Comparison of ENCODE assay signal across 15 mouse cellular contexts in genomic region chr6:85294004-85294379, GRCm38 (mm10). TPM values are rescaled to one million over a fixed set of nuclear protein-coding genes. Genes with fewer than 3 reads are reported as not detected.
A peak's percentile ranks its signal among the peaks of the same experiment; 100 is the strongest.
DNase-seq lines count a peak whose midpoint lies in the region; ATAC-seq lines count a peak whose summit lies in the region.
"Had no signal": no experiment of that assay in that cellular context is flagged by ENCODE, and none has a peak within 500 bp of the region (broad histone marks: within the 10 kb centered on the region; RNA-seq: fewer than 3 reads in every experiment).

No protein-coding gene starts in this region.

- H3K27ac ChIP-seq in midbrain, embryonic 12.5 days (replicated peaks) = peak overlapping the region; percentile 61; the same call in 1 of the 2 replicates
- no peak overlapping the region for H3K27ac ChIP-seq in midbrain, embryonic 15.5 days
- H3K27ac ChIP-seq in forebrain, embryonic 14.5 days (ENCODE audit: low read depth, low read length) = peak overlapping the region; percentile 90
- H3K27ac ChIP-seq in hindbrain, embryonic 15.5 days (replicated peaks) = peak overlapping the region; percentile 51; the same call in 1 of the 2 replicates
- 0 out of 2 replicates have a peak overlapping the region, but pooled peaks have one; percentile 15 for H3K27ac ChIP-seq in neural tube, embryonic 15.5 days (replicated peaks)
- H3K27ac ChIP-seq: heart, adult 2 months; kidney, embryonic 15.5 days; limb, embryonic 13.5 days; stomach, postnatal 0 days had no signal

- no peak overlapping the region for H3K9ac ChIP-seq in midbrain, embryonic 12.5 days (replicated peaks)
- H3K9ac ChIP-seq in midbrain, embryonic 15.5 days = no peak overlapping the region
- H3K9ac ChIP-seq in forebrain, embryonic 14.5 days (ENCODE audit: low read length) = 0 out of 2 replicates have a peak overlapping the region, but pooled peaks have one; percentile 17
- no peak overlapping the region for H3K9ac ChIP-seq in hindbrain, embryonic 15.5 days
- H3K9ac ChIP-seq in neural tube, embryonic 15.5 days (replicated peaks) = no peak overlapping the region
- H3K9ac ChIP-seq: kidney, embryonic 15.5 days; limb, embryonic 13.5 days had no signal

- no peaks in the 10 kb centered on the region for H3K27me3 ChIP-seq in midbrain, embryonic 12.5 days
- no peaks in the 10 kb centered on the region for H3K27me3 ChIP-seq in midbrain, embryonic 15.5 days (replicated peaks)
- H3K27me3 ChIP-seq in forebrain, embryonic 14.5 days (replicated peaks; ENCODE audit: control insufficient read depth, insufficient read depth, low read length) = no peaks in the 10 kb centered on the region
- no peaks in the 10 kb centered on the region for H3K27me3 ChIP-seq in hindbrain, embryonic 15.5 days
- no peaks in the 10 kb centered on the region for H3K27me3 ChIP-seq in neural tube, embryonic 15.5 days (replicated peaks)
- H3K27me3 ChIP-seq: kidney, embryonic 15.5 days; limb, embryonic 13.5 days had no signal

- H3K9me3 ChIP-seq in midbrain, embryonic 12.5 days = no peaks in the 10 kb centered on the region
- no peaks in the 10 kb centered on the region for H3K9me3 ChIP-seq in midbrain, embryonic 15.5 days
- H3K9me3 ChIP-seq in forebrain, embryonic 14.5 days (replicated peaks; ENCODE audit: control insufficient read depth, low read length) = no peaks in the 10 kb centered on the region
- H3K9me3 ChIP-seq in hindbrain, embryonic 15.5 days = no peaks in the 10 kb centered on the region
- H3K9me3 ChIP-seq in neural tube, embryonic 15.5 days (replicated peaks) = no peaks in the 10 kb centered on the region
- H3K9me3 ChIP-seq: G1E; kidney, embryonic 15.5 days; limb, embryonic 13.5 days had no signal

- H3K36me3 ChIP-seq in midbrain, embryonic 12.5 days = no peaks in the 10 kb centered on the region
- no peaks in the 10 kb centered on the region for H3K36me3 ChIP-seq in midbrain, embryonic 15.5 days (replicated peaks)
- H3K36me3 ChIP-seq in forebrain, embryonic 14.5 days (ENCODE audit: control insufficient read depth, insufficient read depth, low read length) = no peaks in the 10 kb centered on the region
- H3K36me3 ChIP-seq in hindbrain, embryonic 15.5 days = 0 out of 2 replicates have a peak, but pooled peaks cover 1% of the 10 kb centered on the region
- H3K36me3 ChIP-seq in neural tube, embryonic 15.5 days = no peaks in the 10 kb centered on the region; the same call in 1 of the 2 replicates
- H3K36me3 ChIP-seq: G1E; kidney, embryonic 15.5 days; limb, embryonic 13.5 days had no signal

- H3K4me1 ChIP-seq in midbrain, embryonic 12.5 days = peaks cover 26% of the 10 kb centered on the region
- H3K4me1 ChIP-seq in midbrain, embryonic 15.5 days = peaks cover 8% of the 10 kb centered on the region
- peaks cover 21% of the 10 kb centered on the region for H3K4me1 ChIP-seq in forebrain, embryonic 14.5 days (ENCODE audit: control insufficient read depth, insufficient read depth, low read length)
- peaks cover 13% of the 10 kb centered on the region for H3K4me1 ChIP-seq in hindbrain, embryonic 15.5 days (replicated peaks)
- H3K4me1 ChIP-seq in neural tube, embryonic 15.5 days = peaks cover 17% of the 10 kb centered on the region

- H3K4me2 ChIP-seq in midbrain, embryonic 12.5 days (replicated peaks) = no peak overlapping the region
- no peak overlapping the region for H3K4me2 ChIP-seq in midbrain, embryonic 15.5 days
- no peak overlapping the region for H3K4me2 ChIP-seq in forebrain, embryonic 14.5 days (ENCODE audit: low read length)
- no peak overlapping the region for H3K4me2 ChIP-seq in hindbrain, embryonic 15.5 days
- H3K4me2 ChIP-seq in neural tube, embryonic 15.5 days = no peak overlapping the region
- H3K4me2 ChIP-seq: kidney, embryonic 15.5 days; limb, embryonic 13.5 days had no signal

- 59% methylated on average over 5 of the region's 5 CpGs for WGBS in midbrain, embryonic 12.5 days
- 37% methylated on average over 5 of the region's 5 CpGs for WGBS in midbrain, embryonic 15.5 days
- 7% methylated on average over 5 of the region's 5 CpGs for WGBS in forebrain, embryonic 14.5 days
- 48% methylated on average over 5 of the region's 5 CpGs for WGBS in hindbrain, embryonic 15.5 days
- WGBS in neural tube, embryonic 15.5 days = 20% methylated on average over 5 of the region's 5 CpGs

- no peak for DNase-seq in forebrain, embryonic 14.5 days (ENCODE audit: low spot score)
- no peak for DNase-seq in kidney, adult 11 months
- no peak for DNase-seq in cerebellum, adult 11 months
- no peak for DNase-seq in spleen, postnatal 14 days (ENCODE audit: low spot score in 2 of 2)
- DNase-seq: cerebellum, adult 8-10 months had no signal

- no peak for ATAC-seq in midbrain, embryonic 12.5 days (ENCODE audit: low FRiP score, low read depth)
- ATAC-seq in midbrain, embryonic 15.5 days (replicated peaks) = no peak
- no peak for ATAC-seq in forebrain, embryonic 14.5 days
- ATAC-seq in hindbrain, embryonic 15.5 days (ENCODE audit: low FRiP score, low read depth) = 0 out of 2 replicates have a peak, but pooled peaks have one; percentile 48
- ATAC-seq in neural tube, embryonic 15.5 days (ENCODE audit: low FRiP score) = no peak
- ATAC-seq: inflammation-experienced regulatory T-cells, adult 6 months had no signal

- no peak overlapping the region for H3K4me3 ChIP-seq in midbrain, embryonic 12.5 days
- no peak overlapping the region for H3K4me3 ChIP-seq in midbrain, embryonic 15.5 days
- H3K4me3 ChIP-seq in forebrain, embryonic 14.5 days (ENCODE audit: low read depth, low read length) = no peak overlapping the region
- H3K4me3 ChIP-seq in hindbrain, embryonic 15.5 days = no peak overlapping the region
- no peak overlapping the region for H3K4me3 ChIP-seq in neural tube, embryonic 15.5 days (replicated peaks)
- H3K4me3 ChIP-seq: heart, adult 2 months; kidney, embryonic 15.5 days; limb, embryonic 13.5 days had no signal

RNA-seq across cellular contexts. Expression of gene Sfxn5, which starts 39.2 kb away (rescaled TPM):
- 8.2 and 9.5 TPM in 2 replicates for polyA plus RNA-seq in midbrain, embryonic 12.5 days (2016; fragmentation: Nextera tagmentation; extraction: Ambion mirVana)
- 26.0 and 29.5 TPM in 2 replicates for polyA plus RNA-seq in midbrain, embryonic 15.5 days (2015; fragmentation: Nextera tagmentation; extraction: Ambion mirVana)
- 15.2 and 15.7 TPM in 2 replicates for polyA plus RNA-seq in forebrain, embryonic 14.5 days (2014; fragmentation: Nextera tagmentation; extraction: Ambion mirVana)
- polyA plus RNA-seq in hindbrain, embryonic 15.5 days (2015; fragmentation: Nextera tagmentation; extraction: Ambion mirVana) = 41.4 and 43.1 TPM in 2 replicates
- polyA plus RNA-seq in neural tube, embryonic 15.5 days (2015; fragmentation: Nextera tagmentation; extraction: Ambion mirVana) = 38.4 and 39.3 TPM in 2 replicates
